Mouse (Mus musculus): ENCODE measurements around the gene Tbcc. TPM values are rescaled to one million over a fixed set of nuclear protein-coding genes. Genes with fewer than 3 reads are reported as not detected.

Gene Tbcc
- polyA plus RNA-seq, 1 experiment = 46.8 TPM

GRCm38 (mm10) chr17:46915129-46915528 lies 24.6 kb downstream of the Tbcc start:
- Histone ChIP-seq H3K4me3 (ENCODE audit: insufficient read depth, poor library complexity, severe bottlenecking) (no peak overlapping the region), H3K36me3 (ENCODE audit: control insufficient read depth, insufficient read depth) (no peaks in the 10 kb centered on the region), H3K79me2 (ENCODE audit: control insufficient read depth, insufficient read depth) (no peaks in the 10 kb centered on the region), H3K79me3 (ENCODE audit: low read depth) (no peaks in the 10 kb centered on the region), H3ac (ENCODE audit: control insufficient read depth, insufficient read length, low read depth) (no peak overlapping the region), H3K27me3 (ENCODE audit: control insufficient read depth, insufficient read depth, insufficient read length) (no peaks in the 10 kb centered on the region)
- no peak for TF ChIP-seq CEBPB (IDR thresholded peaks at IDR 0.05; ENCODE audit: low read depth)
- TF ChIP-seq FOSL1 (IDR thresholded peaks at IDR 0.05; ENCODE audit: insufficient read depth, low read length, poor library complexity, severe bottlenecking) = no peak
- no peak for TF ChIP-seq USF1 (IDR thresholded peaks at IDR 0.05; ENCODE audit: low read depth)
- TF ChIP-seq MYOD1 (IDR thresholded peaks at IDR 0.05; ENCODE audit: control insufficient read depth, insufficient read length, low read depth) = no peak
- TF ChIP-seq MYOG (IDR thresholded peaks at IDR 0.05; ENCODE audit: control insufficient read depth, extremely low read depth, insufficient read length) = no peak
- no peak for TF ChIP-seq CTCF (IDR thresholded peaks at IDR 0.05; ENCODE audit: control insufficient read depth, insufficient read depth, insufficient read length)
- TF ChIP-seq MAX (IDR thresholded peaks at IDR 0.05) = no peak

DNA sequence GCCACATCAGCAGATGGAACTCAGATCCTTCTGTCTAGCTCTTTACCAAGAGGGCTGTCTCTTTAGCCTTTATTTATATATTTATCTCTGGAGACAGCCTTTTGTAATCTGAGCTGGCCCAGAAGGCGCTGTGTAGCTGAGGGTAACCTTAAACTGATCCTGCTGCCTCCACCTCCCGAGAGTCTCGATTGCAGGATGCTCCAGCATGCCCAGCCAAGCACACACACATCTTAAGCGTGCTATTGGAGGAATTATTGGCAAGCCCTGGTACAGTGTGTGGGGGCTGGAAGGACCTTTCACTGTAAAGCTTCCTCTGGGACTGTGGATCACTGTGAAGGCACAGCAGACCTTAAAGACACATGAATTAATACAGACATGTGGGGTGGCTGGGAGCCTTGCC lies 28.5 kb downstream of the Tbcc start:
- no peaks in the 10 kb centered on the region for H3K79me2 ChIP-seq (ENCODE audit: control insufficient read depth, insufficient read depth)
- no peaks in the 10 kb centered on the region for H3K27me3 ChIP-seq (ENCODE audit: control insufficient read depth, insufficient read depth, insufficient read length)
- no peaks in the 10 kb centered on the region for H3K36me3 ChIP-seq (ENCODE audit: control insufficient read depth, insufficient read depth)
- TF ChIP-seq CTCF (IDR thresholded peaks at IDR 0.05; ENCODE audit: control insufficient read depth, insufficient read depth, insufficient read length) (no peak), CEBPB (IDR thresholded peaks at IDR 0.05; ENCODE audit: low read depth) (no peak), MYOD1 (IDR thresholded peaks at IDR 0.05; ENCODE audit: control insufficient read depth, insufficient read length, low read depth) (no peak), FOSL1 (IDR thresholded peaks at IDR 0.05; ENCODE audit: insufficient read depth, low read length, poor library complexity, severe bottlenecking) (no peak), MAX (IDR thresholded peaks at IDR 0.05) (no peak), MYOG (IDR thresholded peaks at IDR 0.05; ENCODE audit: control insufficient read depth, extremely low read depth, insufficient read length) (no peak), USF1 (IDR thresholded peaks at IDR 0.05; ENCODE audit: low read depth) (no peak)
- H3K4me3 ChIP-seq (ENCODE audit: insufficient read depth, poor library complexity, severe bottlenecking) = no peak overlapping the region
- H3K79me3 ChIP-seq (ENCODE audit: low read depth) = no peaks in the 10 kb centered on the region
- H3ac ChIP-seq (ENCODE audit: control insufficient read depth, insufficient read length, low read depth) = no peak overlapping the region

- Histone ChIP-seq H3K4me3 (ENCODE audit: insufficient read depth, poor library complexity, severe bottlenecking) (no peak overlapping the region), H3ac (ENCODE audit: control insufficient read depth, insufficient read length, low read depth) (no peak overlapping the region), H3K36me3 (ENCODE audit: control insufficient read depth, insufficient read depth) (no peaks in the 10 kb centered on the region), H3K79me3 (ENCODE audit: low read depth) (no peaks in the 10 kb centered on the region), H3K79me2 (ENCODE audit: control insufficient read depth, insufficient read depth) (no peaks in the 10 kb centered on the region), H3K27me3 (ENCODE audit: control insufficient read depth, insufficient read depth, insufficient read length) (no peaks in the 10 kb centered on the region)
- no peak for TF ChIP-seq MYOG (IDR thresholded peaks at IDR 0.05; ENCODE audit: control insufficient read depth, extremely low read depth, insufficient read length)
Measured at GRCm38 (mm10) chr17:46920855-46921254, 30.4 kb downstream of the Tbcc start.

DNA sequence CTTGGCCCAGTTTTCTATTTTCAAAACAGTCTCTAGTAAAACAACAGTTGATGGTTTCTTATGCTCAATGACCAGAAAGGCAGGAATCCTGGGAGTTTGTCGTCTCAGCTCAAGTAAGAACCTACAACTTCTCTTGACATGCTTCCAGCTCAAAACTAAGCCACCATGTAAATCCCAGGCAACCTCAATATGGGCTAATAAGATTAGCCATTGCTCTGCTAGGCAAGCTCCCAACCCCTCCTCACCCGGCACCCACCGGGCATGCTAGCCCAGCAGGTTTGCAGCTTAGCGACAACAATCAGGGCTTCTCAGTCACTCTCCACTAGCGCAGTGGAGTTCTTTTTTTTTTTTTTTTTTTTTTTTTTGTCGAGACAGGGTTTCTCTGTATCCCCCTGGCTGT lies 35.7 kb downstream of the Tbcc start:
- TF ChIP-seq CTCF (IDR thresholded peaks at IDR 0.05; ENCODE audit: control insufficient read depth, insufficient read depth, insufficient read length) = no peak
- no peak for TF ChIP-seq USF1 (IDR thresholded peaks at IDR 0.05; ENCODE audit: low read depth)
- TF ChIP-seq MYOG (IDR thresholded peaks at IDR 0.05; ENCODE audit: control insufficient read depth, extremely low read depth, insufficient read length) = no peak
- peaks cover 21% of the 10 kb centered on the region for H3K36me3 ChIP-seq (ENCODE audit: control insufficient read depth, insufficient read depth)
- H3K4me3 ChIP-seq (ENCODE audit: insufficient read depth, poor library complexity, severe bottlenecking) = no peak overlapping the region
- H3ac ChIP-seq (ENCODE audit: control insufficient read depth, insufficient read length, low read depth) = no peak overlapping the region
- H3K79me3 ChIP-seq (ENCODE audit: low read depth) = no peaks in the 10 kb centered on the region
- H3K27me3 ChIP-seq (ENCODE audit: control insufficient read depth, insufficient read depth, insufficient read length) = no peaks in the 10 kb centered on the region
- H3K79me2 ChIP-seq (ENCODE audit: control insufficient read depth, insufficient read depth) = no peaks in the 10 kb centered on the region

DNA sequence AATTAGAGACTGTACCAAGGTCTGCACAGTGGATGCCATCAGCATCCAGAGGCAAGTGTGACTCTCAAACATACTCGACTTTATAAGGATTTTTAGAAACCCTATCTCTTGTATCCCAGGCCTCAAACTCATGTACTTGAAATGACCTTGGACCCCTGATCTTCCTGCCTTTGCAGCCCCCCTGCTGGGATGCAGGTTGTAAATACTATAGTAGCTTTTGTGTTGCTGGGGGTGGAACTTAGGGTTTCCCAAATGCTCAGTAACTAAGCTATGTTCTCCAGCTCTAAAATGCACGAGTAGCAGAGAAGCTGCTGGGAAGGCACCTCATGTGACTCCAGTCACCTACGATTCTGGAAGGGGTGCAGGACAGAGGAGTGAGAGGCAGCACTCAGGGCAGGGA lies 36.5 kb downstream of the Tbcc start:
- no peaks in the 10 kb centered on the region for H3K79me2 ChIP-seq (ENCODE audit: control insufficient read depth, insufficient read depth)
- no peaks in the 10 kb centered on the region for H3K27me3 ChIP-seq (ENCODE audit: control insufficient read depth, insufficient read depth, insufficient read length)
- H3K79me3 ChIP-seq (ENCODE audit: low read depth) = no peaks in the 10 kb centered on the region
- TF ChIP-seq FOSL1 (IDR thresholded peaks at IDR 0.05; ENCODE audit: insufficient read depth, low read length, poor library complexity, severe bottlenecking) (no peak), CEBPB (IDR thresholded peaks at IDR 0.05; ENCODE audit: low read depth) (no peak), USF1 (IDR thresholded peaks at IDR 0.05; ENCODE audit: low read depth) (no peak), CTCF (IDR thresholded peaks at IDR 0.05; ENCODE audit: control insufficient read depth, insufficient read depth, insufficient read length) (no peak), MAX (IDR thresholded peaks at IDR 0.05) (no peak), MYOG (IDR thresholded peaks at IDR 0.05; ENCODE audit: control insufficient read depth, extremely low read depth, insufficient read length) (no peak), MYOD1 (IDR thresholded peaks at IDR 0.05; ENCODE audit: control insufficient read depth, insufficient read length, low read depth) (no peak)
- H3ac ChIP-seq (ENCODE audit: control insufficient read depth, insufficient read length, low read depth) = no peak overlapping the region
- H3K4me3 ChIP-seq (ENCODE audit: insufficient read depth, poor library complexity, severe bottlenecking) = no peak overlapping the region
- H3K36me3 ChIP-seq (ENCODE audit: control insufficient read depth, insufficient read depth) = peaks cover 28% of the 10 kb centered on the region

- Histone ChIP-seq H3ac (ENCODE audit: control insufficient read depth, insufficient read length, low read depth) (no peak overlapping the region), H3K79me2 (ENCODE audit: control insufficient read depth, insufficient read depth) (no peaks in the 10 kb centered on the region), H3K79me3 (ENCODE audit: low read depth) (no peaks in the 10 kb centered on the region), H3K4me3 (ENCODE audit: insufficient read depth, poor library complexity, severe bottlenecking) (no peak overlapping the region), H3K36me3 (ENCODE audit: control insufficient read depth, insufficient read depth) (peaks cover 36% of the 10 kb centered on the region), H3K27me3 (ENCODE audit: control insufficient read depth, insufficient read depth, insufficient read length) (no peaks in the 10 kb centered on the region)
- TF ChIP-seq CEBPB (IDR thresholded peaks at IDR 0.05; ENCODE audit: low read depth) = no peak
- no peak for TF ChIP-seq MYOD1 (IDR thresholded peaks at IDR 0.05; ENCODE audit: control insufficient read depth, insufficient read length, low read depth)
Measured at GRCm38 (mm10) chr17:46927781-46928180, 37.3 kb downstream of the Tbcc start.
